Mouse (Mus musculus): Measurements from ENCODE around the gene Disp1.

DNA sequence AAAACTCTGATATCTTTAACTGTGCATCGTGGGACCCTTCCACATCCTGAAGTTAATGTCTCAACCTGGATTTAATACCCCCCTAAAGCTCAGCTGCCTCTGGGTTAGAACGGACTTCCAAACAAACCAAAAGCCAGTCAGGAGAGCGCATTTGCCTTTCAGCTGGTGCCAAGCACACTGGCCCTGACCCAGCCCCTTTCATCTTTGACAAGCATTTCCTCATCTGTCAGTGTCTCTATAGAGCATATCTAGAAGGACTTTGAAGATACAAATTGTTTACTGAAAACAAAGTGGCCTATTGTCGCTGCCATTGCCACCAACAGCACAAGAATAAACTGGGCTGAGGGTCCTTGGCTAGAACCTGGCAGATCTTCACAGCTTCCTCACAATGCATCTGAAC, 154.3 kb downstream of the Disp1 start:
- no peak for TF ChIP-seq GATA1 (IDR thresholded peaks at IDR 0.05; ENCODE audit: low read length)
- TF ChIP-seq TAL1 (IDR thresholded peaks at IDR 0.05; ENCODE audit: low read length) = no peak
